Mouse (Mus musculus) adrenal gland, postnatal 25 days (tissue): ENCODE data around the gene Dhps. TPM values are rescaled to one million over a fixed set of nuclear protein-coding genes. Genes with fewer than 3 reads are reported as not detected.
A peak's percentile ranks its signal among the peaks of the same experiment; 100 is the strongest.
"Not testable (repeated sequence)": the region's sequence is repeated elsewhere in the genome, so short reads cannot be mapped to it uniquely, and the experiment has no call there.

Source experiments
- DNase-seq: peaks from one replicate; pipeline ENCODE4 v3.0.0; 2021; ENCODE audit warnings: mixed read lengths
- total RNA-seq: library from RNA; stranded (reverse); gene quantifications from 2 replicates; pipeline ENCODE4 v1.2.3, GENCODE M21; 2021

Gene Dhps
- total RNA-seq, 1 experiment from 2014 or later = 36.9 TPM

DNA sequence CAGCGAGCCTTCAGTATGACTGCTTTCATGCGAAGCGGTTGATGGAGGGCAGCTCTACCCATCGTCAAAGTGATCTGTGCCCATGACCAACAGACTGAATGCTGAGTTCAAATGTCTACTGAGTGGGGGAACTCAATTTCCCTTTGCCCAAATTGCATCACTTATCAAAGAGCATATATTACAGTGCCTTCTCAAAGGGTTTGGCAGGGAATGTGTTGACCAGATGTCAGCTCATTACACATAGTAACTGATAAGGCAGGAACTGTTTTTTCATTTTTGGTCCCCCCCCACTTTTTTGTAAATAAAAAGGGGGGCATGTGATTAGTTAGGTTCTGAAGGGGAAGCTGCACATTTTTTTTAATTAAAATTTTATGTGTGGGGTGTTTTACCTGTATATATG is 9.0 kb upstream of the Dhps start:
- no peak for DNase-seq

DNA sequence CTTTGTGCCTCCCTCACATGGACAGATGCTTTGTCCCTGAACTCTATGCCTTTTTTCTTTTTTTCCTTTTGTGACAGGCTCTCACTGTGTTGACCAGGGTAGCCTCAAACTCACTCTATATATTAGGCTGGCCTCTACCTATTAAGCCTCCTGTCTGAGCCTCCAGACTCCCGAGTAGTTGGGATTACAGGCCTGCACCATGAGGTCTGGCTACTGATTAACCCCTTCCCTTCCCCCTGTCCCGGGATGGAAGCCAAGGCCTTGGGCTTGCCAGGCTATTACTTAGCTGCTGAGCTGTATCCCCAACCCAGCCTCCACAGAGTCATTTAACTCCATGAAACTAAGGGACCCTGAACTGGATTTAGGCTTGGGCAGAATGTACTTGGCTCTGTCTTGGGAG is 6.3 kb upstream of the Dhps start:
- no peak for DNase-seq

- DNase-seq = no peak
Measured at GRCm38 (mm10) chr8:85067155-85067554, 4.4 kb upstream of the Dhps start.

DNA sequence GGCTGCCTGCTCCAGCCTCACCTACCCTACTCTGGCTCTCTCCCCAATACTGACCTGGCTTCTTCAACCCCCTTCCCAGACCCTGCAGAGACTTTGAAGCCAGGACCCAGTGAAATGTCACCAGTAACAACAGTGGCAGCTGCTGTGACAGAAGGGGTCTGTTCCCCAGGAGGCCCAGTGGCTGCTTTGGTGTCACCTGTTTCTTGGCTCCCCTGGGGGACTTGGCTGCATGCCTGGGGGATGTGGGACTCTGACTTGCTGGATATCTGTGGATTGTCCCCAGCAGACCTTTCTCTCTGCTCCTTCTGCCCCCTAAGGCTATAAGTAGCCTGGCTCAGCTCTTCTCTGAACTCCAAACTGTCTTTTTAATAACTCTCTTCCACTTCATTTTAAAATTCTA is 3.6 kb upstream of the Dhps start, which contains the start of gene Gm5741:
Gene Gm5741, minus strand, starts transcription at position 1 of the 400 bp plus-strand sequence.
- DNase-seq = no peak

DNA sequence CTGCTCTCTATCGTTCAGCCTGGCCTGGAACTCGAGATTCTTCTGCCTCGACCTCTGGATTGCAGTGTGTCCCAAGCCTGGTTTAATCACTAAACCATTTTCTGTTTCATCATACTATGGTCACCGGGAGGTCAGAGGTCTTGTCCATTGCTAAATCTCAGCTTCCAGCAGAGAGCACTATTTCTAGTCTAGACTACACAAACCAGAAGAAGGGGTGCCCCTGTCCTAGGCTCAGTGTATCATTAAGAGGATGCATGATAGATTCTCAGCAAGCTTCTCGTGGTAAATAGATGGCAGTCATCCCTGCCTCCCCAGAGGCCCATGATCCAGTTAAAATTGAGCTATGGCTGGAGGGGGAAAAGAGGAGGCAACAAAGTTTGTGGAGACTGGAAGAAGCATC is 516 bp upstream of the Dhps start:
- DNase-seq = no peak

DNA sequence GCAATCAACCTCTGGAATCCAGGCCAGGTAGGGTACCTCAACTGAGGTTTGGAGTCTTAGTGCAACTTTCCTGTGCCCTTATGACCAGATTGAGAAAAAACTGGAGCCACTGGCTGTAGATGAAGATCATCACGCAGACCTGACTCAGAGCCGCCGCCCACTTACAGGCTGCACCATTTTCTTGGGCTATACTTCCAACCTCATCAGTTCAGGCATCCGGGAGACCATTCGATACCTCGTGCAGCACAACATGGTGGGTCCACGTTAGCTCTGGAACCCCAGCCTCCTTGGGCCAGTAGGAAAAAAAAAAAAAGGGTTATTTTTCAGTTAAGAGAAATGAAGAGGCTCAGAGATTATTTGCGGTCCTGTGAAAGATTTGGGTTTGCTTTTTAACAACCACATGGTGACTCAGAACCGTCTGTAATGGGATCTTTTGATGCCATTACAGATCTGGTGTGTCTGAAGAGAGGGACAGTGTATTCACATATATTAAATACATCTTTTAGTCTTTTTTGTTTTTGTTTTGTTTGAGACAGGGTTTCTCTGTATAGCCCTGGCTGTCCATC is 890 bp downstream of the Dhps start:
- no peak for DNase-seq

GRCm38 (mm10) chr8:85073041-85073612 is 1.6 kb downstream of the Dhps start:
- no peak for DNase-seq

GRCm38 (mm10) chr8:85074167-85074566 is 2.6 kb downstream of the Dhps start:
- no peak for DNase-seq

- no peak for DNase-seq
Measured at GRCm38 (mm10) chr8:85074617-85075016, 3.1 kb downstream of the Dhps start.

GRCm38 (mm10) chr8:85076001-85076400 is 4.4 kb downstream of the Dhps start:
- peak; percentile 45 for DNase-seq

- peak; percentile 72 for DNase-seq
Measured at GRCm38 (mm10) chr8:85076993-85077392, 5.4 kb downstream of the Dhps start.

- no peak for DNase-seq
Measured at GRCm38 (mm10) chr8:85080214-85080531, 8.6 kb downstream of the Dhps start.

- peak; percentile 41 for DNase-seq
Measured at GRCm38 (mm10) chr8:85080532-85081215, 9.1 kb downstream of the Dhps start, which contains the start of gene Wdr83os. Gene Wdr83os, plus strand, starts transcription at chr8:85080740.

DNA sequence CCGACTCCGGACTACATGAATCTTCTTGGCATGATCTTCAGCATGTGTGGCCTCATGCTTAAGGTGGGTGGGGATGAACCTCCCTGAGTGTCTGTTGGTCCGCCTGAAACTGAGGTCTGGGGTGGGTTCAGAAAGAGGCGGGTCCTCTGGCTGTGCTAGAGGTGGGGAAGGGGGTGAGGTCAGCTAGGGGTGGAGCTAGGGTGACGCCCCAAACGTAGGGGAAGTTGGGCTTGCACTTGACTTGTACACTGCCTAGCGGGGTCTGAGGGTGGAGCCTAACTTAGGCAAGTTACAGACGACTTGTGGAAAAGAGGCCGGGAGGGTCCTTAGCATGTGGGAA is 9.6 kb downstream of the Dhps start, which contains the start of gene Wdr83:
Gene Wdr83, minus strand, starts transcription at position 91 of the 340 bp plus-strand sequence.
- no peak for DNase-seq

DNA sequence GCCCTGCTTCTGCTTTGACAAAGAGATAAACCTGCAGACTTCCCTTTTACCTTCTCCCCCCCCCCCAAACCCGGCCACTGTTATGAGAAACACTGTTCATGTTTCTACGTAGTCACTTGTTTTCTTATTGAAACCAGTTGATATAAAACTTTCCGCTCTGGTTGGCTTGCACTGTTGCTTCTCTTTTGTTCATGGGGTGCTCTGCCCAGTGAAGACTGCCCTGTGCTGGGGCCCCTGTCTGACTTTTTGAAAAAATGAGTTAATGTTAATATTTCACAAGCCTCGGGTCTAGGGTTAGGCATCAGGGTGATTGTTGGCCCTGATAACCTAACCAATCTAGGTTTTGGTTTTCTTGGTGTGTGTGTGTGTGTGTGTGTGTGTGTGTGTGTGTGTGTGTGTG is 10.6 kb downstream of the Dhps start:
- DNase-seq = not testable (repeated sequence)

- DNase-seq = peak; percentile 89
Measured at GRCm38 (mm10) chr8:85083108-85083813, 11.7 kb downstream of the Dhps start, which contains the start of gene Man2b1. Gene Man2b1, plus strand, starts transcription at chr8:85083270.

DNA sequence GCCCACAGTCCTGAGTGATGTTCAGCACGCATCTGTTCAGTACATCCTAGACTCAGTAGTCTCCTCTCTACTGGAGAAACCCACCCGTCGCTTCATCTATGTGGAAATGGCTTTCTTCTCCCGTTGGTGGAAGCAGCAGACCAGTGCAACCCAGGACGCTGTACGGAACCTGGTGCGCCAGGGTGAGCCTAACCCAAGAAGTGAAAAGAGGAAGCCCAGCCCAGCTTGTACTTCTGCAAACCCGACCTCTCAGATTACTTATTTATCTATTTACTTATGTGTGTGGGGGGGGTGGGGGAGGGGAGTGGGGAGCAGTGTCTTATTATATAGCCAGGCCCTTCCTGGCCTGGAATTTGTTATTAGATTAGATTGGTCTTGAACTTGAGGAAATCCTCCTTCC is 13.1 kb downstream of the Dhps start:
- DNase-seq = no peak

DNA sequence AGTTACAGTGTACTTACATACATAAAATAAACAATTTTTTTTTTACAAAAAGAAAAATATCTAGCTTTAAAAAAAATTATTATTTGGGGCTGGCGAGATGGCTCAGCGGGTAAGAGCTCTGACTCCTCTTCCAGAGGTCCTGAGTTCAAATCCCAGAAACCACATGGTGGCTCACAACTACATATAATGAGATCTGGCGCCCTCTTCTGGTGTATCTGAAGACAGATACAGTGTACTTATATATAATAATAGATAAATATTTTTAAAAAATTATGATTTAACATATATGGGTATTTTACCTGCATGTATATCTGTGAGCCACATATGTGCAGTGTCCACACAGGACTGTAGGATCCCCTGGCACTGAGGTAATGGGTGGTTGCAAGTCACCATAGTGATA is 14.7 kb downstream of the Dhps start:
- DNase-seq = no peak

DNA sequence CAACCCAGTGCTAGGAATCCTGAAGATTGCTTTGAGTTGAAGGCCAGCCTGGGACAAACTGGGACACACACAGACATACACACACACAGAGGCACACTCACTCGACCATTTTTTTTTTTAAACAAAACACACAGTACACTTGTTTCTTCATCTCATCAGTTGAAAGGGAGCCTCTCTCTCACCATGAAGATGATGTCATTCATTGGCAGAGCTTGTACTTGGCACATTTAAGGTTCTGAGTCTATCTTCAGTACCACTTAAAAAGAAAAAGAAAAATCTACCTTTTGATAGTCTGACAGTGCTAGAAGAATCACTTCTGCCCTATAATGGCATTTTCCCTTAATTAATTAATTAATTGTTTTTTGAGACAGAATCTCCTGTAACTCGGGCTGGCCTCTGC is 17.2 kb downstream of the Dhps start:
- no peak for DNase-seq

GRCm38 (mm10) chr8:85090856-85091255 is 19.3 kb downstream of the Dhps start:
- no peak for DNase-seq

DNA sequence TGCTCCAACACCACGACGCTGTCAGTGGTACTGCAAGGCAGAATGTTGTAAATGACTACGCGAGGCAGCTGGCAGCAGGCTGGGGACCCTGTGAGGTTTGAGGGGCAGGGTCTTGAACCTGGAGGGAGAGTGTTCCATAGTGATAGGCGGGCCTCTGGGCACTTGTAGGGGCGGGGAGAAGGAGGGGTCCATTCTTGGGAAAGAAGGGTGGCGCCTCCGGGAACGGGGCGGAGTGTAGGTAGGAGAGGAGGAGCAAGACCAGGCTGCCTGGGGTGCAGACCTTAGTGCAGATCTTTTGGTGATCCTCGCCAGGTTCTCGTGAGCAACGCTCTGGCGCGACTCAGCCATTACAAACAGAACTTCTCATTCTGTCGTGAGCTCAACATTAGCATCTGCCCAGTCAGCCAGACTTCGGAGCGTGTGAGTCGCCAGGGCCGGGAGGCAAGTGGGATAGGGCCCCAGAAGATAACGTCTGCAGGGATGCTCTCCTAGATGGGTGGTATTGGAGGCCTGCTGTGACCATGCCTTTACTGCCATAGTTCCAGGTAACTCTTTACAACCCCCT is 20.1 kb downstream of the Dhps start:
- DNase-seq = no peak

GRCm38 (mm10) chr8:85095051-85095450 is 23.5 kb downstream of the Dhps start:
- DNase-seq = no peak

GRCm38 (mm10) chr8:85095566-85095965 is 24.0 kb downstream of the Dhps start:
- no peak for DNase-seq
